Mouse (Mus musculus): ENCODE data around the gene Znrd1as. TPM values are rescaled to one million over a fixed set of nuclear protein-coding genes. Genes with fewer than 3 reads are reported as not detected.
A peak's percentile ranks its signal among the peaks of the same experiment; 100 is the strongest.
"Not testable (repeated sequence)": the region's sequence is repeated elsewhere in the genome, so short reads cannot be mapped to it uniquely, and the experiment has no call there.

Znrd1as gene
- polyA plus RNA-seq, 1 experiment from 2014 or later, result 4.8 TPM

- Histone ChIP-seq H3K4me3 (no peak overlapping the region), H3K9me3 (no peaks in the 10 kb centered on the region), H3K4me1 (peaks cover 8% of the 10 kb centered on the region; the same call in 1 of the 2 replicates), H3K27me3 (peaks cover 24% of the 10 kb centered on the region), H3K27ac (no peak overlapping the region), H3K36me3 (no peaks in the 10 kb centered on the region), H3K4me2 (replicated peaks) (no peak overlapping the region), H3K9ac (no peak overlapping the region)
- ATAC-seq (ENCODE audit: insufficient number of reproducible peaks, insufficient read depth, low FRiP score, low TSS enrichment), result no peak
- WGBS, result 28% methylated on average over 5 of the region's 5 CpGs
Measured at GRCm38 (mm10) chr17:36982253-36983155, 24.1 kb downstream of the Znrd1as start.

GRCm38 (mm10) chr17:36988475-36988874 lies 30.1 kb downstream of the Znrd1as start:
- no peak for ATAC-seq (ENCODE audit: insufficient number of reproducible peaks, insufficient read depth, low FRiP score, low TSS enrichment)
- WGBS, result 4% methylated on average over 24 of the region's 24 CpGs
- Histone ChIP-seq H3K4me3 (peak overlapping the region; percentile 21), H3K4me2 (replicated peaks) (peak overlapping the region; percentile 36), H3K36me3 (no peaks in the 10 kb centered on the region), H3K9ac (no peak overlapping the region), H3K27me3 (peaks cover 29% of the 10 kb centered on the region), H3K4me1 (peaks cover 4% of the 10 kb centered on the region; the same call in 1 of the 2 replicates), H3K27ac (no peak overlapping the region), H3K9me3 (no peaks in the 10 kb centered on the region)

- H3K27me3 ChIP-seq, result peaks cover 29% of the 10 kb centered on the region
- H3K4me3 ChIP-seq, result peak within 1 kb of the TSS; percentile 21
- peaks cover 4% of the 10 kb centered on the region; the same call in 1 of the 2 replicates for H3K4me1 ChIP-seq
- no peaks in the 10 kb centered on the region for H3K36me3 ChIP-seq
- ATAC-seq (ENCODE audit: insufficient number of reproducible peaks, insufficient read depth, low FRiP score, low TSS enrichment), result no peak
- no peaks in the 10 kb centered on the region for H3K9me3 ChIP-seq
- H3K27ac ChIP-seq, result no peak within 1 kb of the TSS
- no peak within 1 kb of the TSS for H3K9ac ChIP-seq
- H3K4me2 ChIP-seq (replicated peaks), result peak within 1 kb of the TSS; percentile 36
- 20% methylated on average over 5 of the region's 5 CpGs for WGBS
Measured at GRCm38 (mm10) chr17:36989437-36989836, 31.0 kb downstream of the Znrd1as start, which contains the start of gene H2-M5. H2-M5 (minus strand) TSS chr17:36989537.

GRCm38 (mm10) chr17:36990630-36991029 lies 32.2 kb downstream of the Znrd1as start:
- 82% methylated on average over 6 of the region's 6 CpGs for WGBS
- ATAC-seq (ENCODE audit: insufficient number of reproducible peaks, insufficient read depth, low FRiP score, low TSS enrichment), result not testable (repeated sequence)

GRCm38 (mm10) chr17:36992336-36993104 lies 34.1 kb downstream of the Znrd1as start:
- Histone ChIP-seq H3K36me3 (no peaks in the 10 kb centered on the region), H3K4me3 (no peak overlapping the region), H3K27ac (no peak overlapping the region), H3K9me3 (no peaks in the 10 kb centered on the region), H3K9ac (no peak overlapping the region), H3K4me2 (replicated peaks) (no peak overlapping the region), H3K4me1 (peaks cover 6% of the 10 kb centered on the region; the same call in 1 of the 2 replicates), H3K27me3 (peaks cover 20% of the 10 kb centered on the region)
- WGBS, result 68% methylated on average over 3 of the region's 3 CpGs
- no peak for ATAC-seq (ENCODE audit: insufficient number of reproducible peaks, insufficient read depth, low FRiP score, low TSS enrichment)

More at GRCm38 (mm10) chr17:36990630-36991029, 32.2 kb downstream of the Znrd1as start:
- not testable (repeated sequence) for H3K9ac ChIP-seq; H3K4me1 ChIP-seq; H3K36me3 ChIP-seq; H3K27ac ChIP-seq; H3K9me3 ChIP-seq; H3K4me3 ChIP-seq; H3K4me2 ChIP-seq (replicated peaks)
- peaks cover 29% of the 10 kb centered on the region for H3K27me3 ChIP-seq

- 76% methylated on average over 4 of the region's 4 CpGs for WGBS
- Histone ChIP-seq H3K9ac (no peak overlapping the region), H3K4me3 (no peak overlapping the region)
Measured at GRCm38 (mm10) chr17:36993770-36994325, 35.5 kb downstream of the Znrd1as start.

GRCm38 (mm10) chr17:36994528-36994927 lies 36.1 kb downstream of the Znrd1as start:
- Histone ChIP-seq H3K36me3 (no peaks in the 10 kb centered on the region), H3K27ac (no peak overlapping the region), H3K4me3 (no peak overlapping the region), H3K4me1 (0 out of 2 replicates have a peak, but pooled peaks cover 2% of the 10 kb centered on the region), H3K9ac (no peak overlapping the region), H3K4me2 (replicated peaks) (no peak overlapping the region), H3K27me3 (peaks cover under 1% of the 10 kb centered on the region; the same call in 1 of the 2 replicates), H3K9me3 (no peaks in the 10 kb centered on the region)
- no peak for ATAC-seq (ENCODE audit: insufficient number of reproducible peaks, insufficient read depth, low FRiP score, low TSS enrichment)
- 80% methylated on average over 2 of the region's 2 CpGs for WGBS

More at GRCm38 (mm10) chr17:36993770-36994325, 35.5 kb downstream of the Znrd1as start:
- Histone ChIP-seq H3K4me2 (replicated peaks) (no peak overlapping the region), H3K9me3 (no peaks in the 10 kb centered on the region), H3K27ac (no peak overlapping the region), H3K27me3 (peaks cover 7% of the 10 kb centered on the region), H3K36me3 (no peaks in the 10 kb centered on the region), H3K4me1 (0 out of 2 replicates have a peak, but pooled peaks cover 2% of the 10 kb centered on the region)
- ATAC-seq (ENCODE audit: insufficient number of reproducible peaks, insufficient read depth, low FRiP score, low TSS enrichment), result no peak

- H3K36me3 ChIP-seq, result no peaks in the 10 kb centered on the region
- H3K9me3 ChIP-seq, result no peaks in the 10 kb centered on the region
- no peak for ATAC-seq (ENCODE audit: insufficient number of reproducible peaks, insufficient read depth, low FRiP score, low TSS enrichment)
- H3K4me2 ChIP-seq (replicated peaks), result no peak overlapping the region
- 59% methylated on average over 3 of the region's 3 CpGs for WGBS
- no peaks in the 10 kb centered on the region for H3K27me3 ChIP-seq
- 0 out of 2 replicates have a peak, but pooled peaks cover 2% of the 10 kb centered on the region for H3K4me1 ChIP-seq
- no peak overlapping the region for H3K27ac ChIP-seq
- H3K4me3 ChIP-seq, result no peak overlapping the region
- no peak overlapping the region for H3K9ac ChIP-seq
Measured at GRCm38 (mm10) chr17:36995448-36995847, 37.1 kb downstream of the Znrd1as start.

GRCm38 (mm10) chr17:36997033-36997735 lies 38.8 kb downstream of the Znrd1as start:
- no peak overlapping the region for H3K4me2 ChIP-seq (replicated peaks)
- no peak overlapping the region for H3K4me3 ChIP-seq
- 0 out of 2 replicates have a peak, but pooled peaks cover 2% of the 10 kb centered on the region for H3K4me1 ChIP-seq
- no peak overlapping the region for H3K27ac ChIP-seq
- H3K9ac ChIP-seq, result no peak overlapping the region
- H3K9me3 ChIP-seq, result no peaks in the 10 kb centered on the region
- WGBS, result 26% methylated on average over 7 of the region's 7 CpGs
- no peaks in the 10 kb centered on the region for H3K36me3 ChIP-seq
- no peaks in the 10 kb centered on the region for H3K27me3 ChIP-seq
- no peak for ATAC-seq (ENCODE audit: insufficient number of reproducible peaks, insufficient read depth, low FRiP score, low TSS enrichment)

- WGBS, result 59% methylated on average over 2 of the region's 2 CpGs
- H3K9me3 ChIP-seq, result no peaks in the 10 kb centered on the region
- no peak overlapping the region for H3K4me3 ChIP-seq
- H3K4me2 ChIP-seq (replicated peaks), result no peak overlapping the region
- no peak overlapping the region for H3K9ac ChIP-seq
- no peak overlapping the region for H3K27ac ChIP-seq
- no peaks in the 10 kb centered on the region for H3K36me3 ChIP-seq
- 0 out of 2 replicates have a peak, but pooled peaks cover 2% of the 10 kb centered on the region for H3K4me1 ChIP-seq
- no peak for ATAC-seq (ENCODE audit: insufficient number of reproducible peaks, insufficient read depth, low FRiP score, low TSS enrichment)
- H3K27me3 ChIP-seq, result no peaks in the 10 kb centered on the region
Measured at GRCm38 (mm10) chr17:36998477-36998876, 40.1 kb downstream of the Znrd1as start.

- H3K9me3 ChIP-seq, result no peaks in the 10 kb centered on the region
- 96% methylated on average over 7 of the region's 7 CpGs for WGBS
- H3K9ac ChIP-seq, result no peak within 1 kb of the TSS
- H3K36me3 ChIP-seq, result peaks cover 14% of the 10 kb centered on the region
- peak within 1 kb of the TSS; percentile 78 for H3K4me2 ChIP-seq (replicated peaks)
- ATAC-seq (ENCODE audit: insufficient number of reproducible peaks, insufficient read depth, low FRiP score, low TSS enrichment), result no peak
- 0 out of 2 replicates have a peak, but pooled peaks cover 8% of the 10 kb centered on the region for H3K4me1 ChIP-seq
- peak within 1 kb of the TSS; percentile 72 for H3K4me3 ChIP-seq
- H3K27ac ChIP-seq, result 0 out of 2 replicates have a peak within 1 kb of the TSS, but pooled peaks have one; percentile 23
- H3K27me3 ChIP-seq, result no peaks in the 10 kb centered on the region
Measured at GRCm38 (mm10) chr17:37000863-37001262, 42.5 kb downstream of the Znrd1as start, which contains the start of gene Zfp57. Zfp57 (plus strand) TSS chr17:37001163.

Measured in embryonic facial prominence, embryonic 12.5 days (tissue).